Comparison of ENCODE assay signal across 13 mouse cellular contexts in genomic region chr17:6741271-6741670, GRCm38 (mm10). TPM values are rescaled to one million over a fixed set of nuclear protein-coding genes. Genes with fewer than 3 reads are reported as not detected.
DNase-seq lines count a peak whose midpoint lies in the region; TF ChIP-seq lines count a peak whose summit lies in the region.
"Had no signal": no experiment of that assay in that cellular context is flagged by ENCODE, and none has a peak within 500 bp of the region (broad histone marks: within the 10 kb centered on the region; RNA-seq: fewer than 3 reads in every experiment).

No protein-coding gene starts in this region.

- no peak overlapping the region for H3K27ac ChIP-seq in left cerebral cortex, adult 2 months
- H3K27ac ChIP-seq: limb, embryonic 15.5 days had no signal

- no peak for TF ChIP-seq CTCF in left cerebral cortex, adult 2 months (IDR thresholded peaks at IDR 0.05)

- intact Hi-C loops in left cerebral cortex, postnatal 4 days (cut with DNase I), result no loop called here
- intact Hi-C loops in left cerebral cortex, adult 2 months (cut with DNase I), result no loop called here

- no peak overlapping the region for H3K4me3 ChIP-seq in left cerebral cortex, adult 2 months
- H3K4me3 ChIP-seq: embryonic facial prominence, embryonic 12.5 days; limb, embryonic 15.5 days had no signal

- peak; percentile 5 for DNase-seq in gastrocnemius, postnatal 25 days
- no peak for DNase-seq in gastrocnemius, adult 8-10 months (ENCODE audit: low spot score in 2 of 2)
- peak; percentile 43 for DNase-seq in left cerebral cortex, postnatal 4 days
- DNase-seq in left cerebral cortex, adult 2 months (ENCODE audit: extremely low spot score in 1 of 2, low spot score in 2 of 2), result no peak
- DNase-seq in urinary bladder, postnatal 25 days (ENCODE audit: low spot score), result peak; percentile 2
- no peak for DNase-seq in urinary bladder, adult 18-20 months (ENCODE audit: low spot score in 2 of 2)
- DNase-seq in embryo, embryonic 10.5 days (ENCODE audit: low spot score), result no peak
- DNase-seq in thymus, adult 18-20 months, result no peak
- DNase-seq: adrenal gland, postnatal 10 days; cerebellum, adult 11-12 months; right cerebral cortex, postnatal 25 days had no signal

RNA-seq across cellular contexts. Expression of gene Ezr, which starts 41.3 kb away (rescaled TPM):
- 1 to 10 TPM; 2.2 to 2.9 TPM for total RNA-seq in gastrocnemius, postnatal 25 days (2021)
- 1 to 10 TPM in 3 of 4 experiments, under 1 TPM in 1; 0.58 to 1.5 (median 1.3) TPM for total RNA-seq in gastrocnemius, adult 8-10 months (2022)
- total RNA-seq in left cerebral cortex, postnatal 4 days (2021), result 10 to 100 TPM; 17.4 to 19.9 TPM
- 10 to 100 TPM; 50.3 to 51.5 TPM for total RNA-seq in left cerebral cortex, adult 2 months (2021)

Comparison
In these comparisons a context has a peak if more than half of its experiments do, and no peak if none do; other contexts are left out.
1. DNase-seq: peak in gastrocnemius, postnatal 25 days (single experiment), left cerebral cortex, postnatal 4 days (single experiment) and urinary bladder, postnatal 25 days (single experiment); none in gastrocnemius, adult 8-10 months (0 of 2), left cerebral cortex, adult 2 months (0 of 2), urinary bladder, adult 18-20 months (0 of 2), embryo, embryonic 10.5 days (single experiment) and thymus, adult 18-20 months (0 of 2).
2. RNA of gene Ezr, which starts 41.3 kb away (total RNA-seq): 50.3 to 51.5 TPM in left cerebral cortex, adult 2 months and 17.4 to 19.9 TPM in left cerebral cortex, postnatal 4 days; 2.2 to 2.9 TPM in gastrocnemius, postnatal 25 days and 0.58 to 1.5 TPM in gastrocnemius, adult 8-10 months; every median in the first group is over 4 times any median in the second.